Mouse (Mus musculus): ENCODE results near the gene Aak1. TPM values are rescaled to one million over a fixed set of nuclear protein-coding genes. Genes with fewer than 3 reads are reported as not detected.

Gene Aak1
- polyA plus RNA-seq, 1 experiment: 22.8 TPM

DNA sequence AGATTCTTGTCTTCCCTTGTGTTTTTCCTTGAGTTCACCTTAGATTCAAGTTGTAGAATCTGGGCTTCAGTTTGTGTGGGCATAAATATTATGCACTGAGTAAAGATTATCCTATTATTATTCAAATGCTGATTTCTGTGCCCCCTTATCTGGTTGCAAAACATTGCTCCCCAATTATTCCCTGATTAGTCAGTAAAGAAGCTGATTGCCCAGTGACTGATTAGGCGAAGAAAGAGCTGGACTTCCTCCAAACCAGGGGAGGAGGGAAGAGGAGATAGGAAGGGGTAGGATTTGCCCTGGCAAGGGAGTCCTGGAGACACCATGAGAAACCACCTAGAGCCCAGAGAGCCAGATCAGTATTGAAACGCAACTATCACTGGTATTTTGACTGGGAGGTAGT is 154.8 kb downstream of the Aak1 start:
- H3K36me3 ChIP-seq (ENCODE audit: control insufficient read depth, insufficient read depth, low read length): no peaks in the 10 kb centered on the region
- H3K27ac ChIP-seq (ENCODE audit: insufficient read depth, low read depth, low read length): no peak overlapping the region
- H3K4me1 ChIP-seq (ENCODE audit: control insufficient read depth, insufficient read depth, insufficient read length, low read length): 0 out of 2 replicates have a peak, but pooled peaks cover 3% of the 10 kb centered on the region
- H3K27me3 ChIP-seq (ENCODE audit: control insufficient read depth, insufficient read depth, low read length): no peaks in the 10 kb centered on the region
- no peak overlapping the region for H3K4me3 ChIP-seq (ENCODE audit: low read depth, low read length)
- WGBS: 38% methylated on average over 2 of the region's 2 CpGs
- TF ChIP-seq CTCF (IDR thresholded peaks at IDR 0.05; ENCODE audit: extremely low read depth, insufficient read length, insufficient replicate concordance, low read depth, low read length) (no peak), POLR2A (IDR thresholded peaks at IDR 0.05; ENCODE audit: low read depth, low read length) (no peak)

DNA sequence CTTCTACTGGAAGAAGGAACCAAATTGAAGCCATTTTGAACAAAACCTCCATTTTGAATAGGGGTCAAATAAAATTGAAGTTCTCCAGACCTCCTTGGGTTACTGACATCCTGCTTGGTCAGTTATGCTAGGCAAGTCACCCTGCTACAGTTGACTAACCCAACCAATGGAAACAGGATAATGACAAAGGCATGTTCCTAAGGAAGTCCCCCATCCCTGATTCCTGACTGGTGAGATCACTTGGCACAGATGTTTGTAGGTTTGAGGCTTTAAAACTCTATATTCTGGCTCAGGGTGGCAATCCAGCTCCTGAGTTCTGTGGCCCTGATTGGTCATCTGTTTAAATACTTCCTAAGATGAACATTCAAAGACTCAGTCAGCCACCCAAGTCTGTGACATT is 156.3 kb downstream of the Aak1 start:
- Histone ChIP-seq H3K4me1 (ENCODE audit: control insufficient read depth, insufficient read depth, insufficient read length, low read length) (0 out of 2 replicates have a peak, but pooled peaks cover 3% of the 10 kb centered on the region), H3K36me3 (ENCODE audit: control insufficient read depth, insufficient read depth, low read length) (no peaks in the 10 kb centered on the region), H3K27me3 (ENCODE audit: control insufficient read depth, insufficient read depth, low read length) (no peaks in the 10 kb centered on the region), H3K27ac (ENCODE audit: insufficient read depth, low read depth, low read length) (no peak overlapping the region), H3K4me3 (ENCODE audit: low read depth, low read length) (no peak overlapping the region)
- no peak for TF ChIP-seq CTCF (IDR thresholded peaks at IDR 0.05; ENCODE audit: extremely low read depth, insufficient read length, insufficient replicate concordance, low read depth, low read length)
- TF ChIP-seq POLR2A (IDR thresholded peaks at IDR 0.05; ENCODE audit: low read depth, low read length): no peak

DNA sequence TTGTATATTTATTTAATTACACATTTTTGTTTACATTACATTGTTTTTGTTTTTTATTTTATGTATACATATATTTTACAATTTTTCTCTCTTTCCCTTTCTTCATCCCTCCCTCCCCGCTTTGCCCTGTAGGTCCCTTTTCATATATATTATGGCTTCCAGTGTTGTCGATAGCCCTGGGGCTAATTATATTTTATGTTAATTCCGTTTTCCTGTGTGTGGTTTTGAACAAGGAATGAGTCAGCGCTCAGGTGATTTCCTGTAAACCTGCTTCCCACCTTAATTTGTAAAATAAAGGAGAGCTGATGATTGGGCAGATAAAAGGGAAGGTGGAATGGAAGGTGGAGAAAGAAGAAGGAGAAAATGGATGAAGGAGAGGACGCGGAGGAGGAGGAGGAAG is 159.6 kb downstream of the Aak1 start, which contains the start of gene Nfu1:
Nfu1 (plus strand) TSS at position 350 of the 400 bp plus-strand sequence.
- Histone ChIP-seq H3K27me3 (ENCODE audit: control insufficient read depth, insufficient read depth, low read length) (no peaks in the 10 kb centered on the region), H3K27ac (ENCODE audit: insufficient read depth, low read depth, low read length) (peak within 1 kb of the TSS; percentile 67), H3K36me3 (ENCODE audit: control insufficient read depth, insufficient read depth, low read length) (0 out of 2 replicates have a peak, but pooled peaks cover 4% of the 10 kb centered on the region), H3K4me3 (ENCODE audit: low read depth, low read length) (peak within 1 kb of the TSS; percentile 77), H3K4me1 (ENCODE audit: control insufficient read depth, insufficient read depth, insufficient read length, low read length) (peaks cover 2% of the 10 kb centered on the region; the same call in 1 of the 2 replicates)
- 71% methylated on average over 6 of the region's 6 CpGs for WGBS
- no peak for TF ChIP-seq POLR2A (IDR thresholded peaks at IDR 0.05; ENCODE audit: low read depth, low read length)
- TF ChIP-seq CTCF (IDR thresholded peaks at IDR 0.05; ENCODE audit: extremely low read depth, insufficient read length, insufficient replicate concordance, low read depth, low read length): no peak

DNA sequence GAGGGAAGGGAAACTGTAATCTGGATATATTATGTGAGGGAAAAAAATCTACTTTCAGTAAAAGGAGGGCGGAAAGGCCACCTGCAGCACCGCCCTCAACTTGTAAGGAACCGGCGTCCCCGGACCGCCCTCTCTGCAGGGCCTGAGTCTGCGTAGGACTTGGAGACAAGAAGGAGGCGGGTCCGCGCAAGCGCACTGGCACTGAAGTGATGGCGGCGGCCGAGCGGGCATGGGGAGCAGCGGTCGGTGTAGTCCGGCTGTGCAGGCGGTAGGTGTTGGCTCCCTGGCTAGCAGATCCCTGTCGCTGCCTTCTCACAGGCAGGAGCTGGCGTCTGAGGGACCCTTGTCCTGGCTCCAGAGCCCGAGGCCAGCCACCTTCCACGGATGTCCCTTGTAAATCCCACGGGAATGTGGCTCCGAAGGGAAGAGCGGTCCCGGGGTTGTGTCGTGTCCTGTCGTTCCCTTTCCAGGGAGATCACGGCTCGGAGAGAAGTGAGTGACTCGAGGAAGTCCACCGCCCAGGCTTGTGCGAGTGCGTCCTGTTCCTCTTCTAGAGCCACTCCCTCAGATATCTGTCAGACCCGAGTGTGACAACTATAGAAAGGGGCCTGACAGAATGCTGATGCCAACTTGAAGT is 160.5 kb downstream of the Aak1 start:
- Histone ChIP-seq H3K4me3 (ENCODE audit: low read depth, low read length) (peak overlapping the region; percentile 77), H3K27ac (ENCODE audit: insufficient read depth, low read depth, low read length) (peak overlapping the region; percentile 67), H3K36me3 (ENCODE audit: control insufficient read depth, insufficient read depth, low read length) (0 out of 2 replicates have a peak, but pooled peaks cover 4% of the 10 kb centered on the region), H3K4me1 (ENCODE audit: control insufficient read depth, insufficient read depth, insufficient read length, low read length) (peaks cover 2% of the 10 kb centered on the region; the same call in 1 of the 2 replicates), H3K27me3 (ENCODE audit: control insufficient read depth, insufficient read depth, low read length) (no peaks in the 10 kb centered on the region)
- under 1% methylated on average over 36 of the region's 36 CpGs for WGBS
- peak; percentile 75 for TF ChIP-seq POLR2A (IDR thresholded peaks at IDR 0.05; ENCODE audit: low read depth, low read length)
- no peak for TF ChIP-seq CTCF (IDR thresholded peaks at IDR 0.05; ENCODE audit: extremely low read depth, insufficient read length, insufficient replicate concordance, low read depth, low read length)

DNA sequence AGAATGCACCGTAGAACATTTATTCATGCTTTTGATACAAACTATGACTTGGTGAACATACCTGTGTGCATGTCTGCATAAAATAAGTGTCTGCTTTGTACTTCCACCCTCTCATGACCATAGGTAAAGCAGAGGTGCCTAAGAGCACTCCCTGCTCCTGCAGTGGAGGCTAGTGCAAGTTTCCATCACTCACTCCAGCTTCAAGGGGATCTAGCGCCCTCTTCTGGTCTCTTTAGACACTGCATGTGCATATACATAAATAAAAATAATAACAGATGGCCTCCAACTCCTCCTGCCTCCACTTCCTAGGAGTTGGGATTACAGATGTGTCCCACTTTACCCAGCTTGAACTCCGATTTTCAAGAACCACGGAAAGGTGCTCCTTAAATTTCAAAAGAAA is 167.6 kb downstream of the Aak1 start:
- Histone ChIP-seq H3K36me3 (ENCODE audit: control insufficient read depth, insufficient read depth, low read length) (peaks cover 36% of the 10 kb centered on the region), H3K4me3 (ENCODE audit: low read depth, low read length) (no peak overlapping the region), H3K4me1 (ENCODE audit: control insufficient read depth, insufficient read depth, insufficient read length, low read length) (no peaks in the 10 kb centered on the region), H3K27me3 (ENCODE audit: control insufficient read depth, insufficient read depth, low read length) (no peaks in the 10 kb centered on the region), H3K27ac (ENCODE audit: insufficient read depth, low read depth, low read length) (no peak overlapping the region)
- WGBS: 66% methylated on average over 4 of the region's 4 CpGs
- TF ChIP-seq CTCF (IDR thresholded peaks at IDR 0.05; ENCODE audit: extremely low read depth, insufficient read length, insufficient replicate concordance, low read depth, low read length) (peak; percentile 68; the same call in 1 of the 2 replicates), POLR2A (IDR thresholded peaks at IDR 0.05; ENCODE audit: low read depth, low read length) (no peak)

DNA sequence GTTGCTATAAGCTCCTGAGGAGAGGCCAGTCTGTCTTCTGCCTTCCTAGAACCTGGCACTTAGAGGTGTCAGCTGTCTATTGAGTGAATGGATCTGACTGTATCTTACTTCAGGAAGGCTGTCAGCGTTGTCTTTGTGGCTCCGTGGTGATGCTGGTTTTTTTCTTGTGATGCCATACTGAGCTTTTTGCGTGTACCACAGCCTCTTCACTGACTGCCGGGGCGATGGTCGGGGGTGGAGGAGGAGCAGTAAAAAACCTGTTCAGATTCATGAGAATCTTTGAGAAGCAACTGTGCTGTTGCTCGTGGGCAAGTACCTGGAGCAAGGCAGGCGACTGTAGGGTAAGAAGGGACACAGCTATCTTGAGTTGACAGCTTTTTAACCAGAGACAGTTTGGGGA is 169.6 kb downstream of the Aak1 start:
- H3K36me3 ChIP-seq (ENCODE audit: control insufficient read depth, insufficient read depth, low read length): peaks cover 43% of the 10 kb centered on the region
- TF ChIP-seq POLR2A (IDR thresholded peaks at IDR 0.05; ENCODE audit: low read depth, low read length) (no peak), CTCF (IDR thresholded peaks at IDR 0.05; ENCODE audit: extremely low read depth, insufficient read length, insufficient replicate concordance, low read depth, low read length) (no peak)
- H3K4me3 ChIP-seq (ENCODE audit: low read depth, low read length): no peak overlapping the region
- no peaks in the 10 kb centered on the region for H3K27me3 ChIP-seq (ENCODE audit: control insufficient read depth, insufficient read depth, low read length)
- WGBS: 95% methylated on average over 8 of the region's 8 CpGs
- H3K4me1 ChIP-seq (ENCODE audit: control insufficient read depth, insufficient read depth, insufficient read length, low read length): no peaks in the 10 kb centered on the region
- H3K27ac ChIP-seq (ENCODE audit: insufficient read depth, low read depth, low read length): no peak overlapping the region

DNA sequence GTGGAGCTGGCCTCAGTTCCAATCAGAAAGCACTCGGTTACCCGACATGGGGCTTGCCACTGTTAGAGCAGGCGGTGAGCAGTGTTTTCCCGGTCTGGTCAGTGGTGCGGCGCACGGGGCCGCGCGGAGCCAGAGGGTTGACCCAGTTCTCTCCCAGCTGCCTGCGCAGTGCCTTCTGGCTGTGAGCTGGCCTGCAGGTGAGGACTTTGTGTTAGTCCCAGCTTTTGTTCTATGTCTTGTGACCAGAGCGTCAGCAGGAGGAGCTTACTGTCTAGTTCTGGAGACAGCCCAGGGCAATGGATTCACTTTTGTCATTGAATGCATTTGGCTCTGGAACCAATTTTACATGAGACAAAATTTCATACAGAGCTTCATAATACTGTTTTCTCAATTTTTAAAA is 172.5 kb downstream of the Aak1 start:
- H3K27me3 ChIP-seq (ENCODE audit: control insufficient read depth, insufficient read depth, low read length): no peaks in the 10 kb centered on the region
- 98% methylated on average over 12 of the region's 12 CpGs for WGBS
- no peak overlapping the region for H3K4me3 ChIP-seq (ENCODE audit: low read depth, low read length)
- H3K4me1 ChIP-seq (ENCODE audit: control insufficient read depth, insufficient read depth, insufficient read length, low read length): peaks cover 5% of the 10 kb centered on the region; the same call in 1 of the 2 replicates
- TF ChIP-seq CTCF (IDR thresholded peaks at IDR 0.05; ENCODE audit: extremely low read depth, insufficient read length, insufficient replicate concordance, low read depth, low read length): no peak
- no peak for TF ChIP-seq POLR2A (IDR thresholded peaks at IDR 0.05; ENCODE audit: low read depth, low read length)
- peaks cover 49% of the 10 kb centered on the region for H3K36me3 ChIP-seq (ENCODE audit: control insufficient read depth, insufficient read depth, low read length)
- no peak overlapping the region for H3K27ac ChIP-seq (ENCODE audit: insufficient read depth, low read depth, low read length)

Measured in small intestine, adult 2 months (tissue).